ENCODE assay signal across 8 mouse cellular contexts in genomic region chr8:90828181-90828986, GRCm38 (mm10). TPM values are rescaled to one million over a fixed set of nuclear protein-coding genes. Genes with fewer than 3 reads are reported as not detected.
DNase-seq lines count a peak whose midpoint lies in the region; ATAC-seq lines count a peak whose summit lies in the region.

Gene Chd9, plus strand, starts transcription at chr8:90828352.

- ATAC-seq in hindbrain, embryonic 13.5 days (ENCODE audit: low FRiP score) = peak; percentile 93

- no peaks in the 10 kb centered on the region for H3K9me3 ChIP-seq in hindbrain, embryonic 13.5 days

- H3K36me3 ChIP-seq in hindbrain, embryonic 13.5 days = no peaks in the 10 kb centered on the region

- H3K27me3 ChIP-seq in hindbrain, embryonic 13.5 days = no peaks in the 10 kb centered on the region

- peak within 1 kb of the TSS; percentile 82 for H3K4me2 ChIP-seq in hindbrain, embryonic 13.5 days

- WGBS in hindbrain, embryonic 13.5 days = under 1% methylated on average over 38 of the region's 39 CpGs

- peak; percentile 96 for DNase-seq in NIH3T3 (ENCODE audit: low read depth)
- peak; percentile 98 to 99 for DNase-seq in cerebellum, postnatal 10 days
- peak; percentile 89 to 98 for DNase-seq in frontal cortex, postnatal 14 days (ENCODE audit: low spot score in 2 of 2)
- DNase-seq in layer of hippocampus, postnatal 25 days (ENCODE audit: extremely low spot score in 1 of 2, low spot score in 1 of 2) = peak; percentile 99 to 100
- DNase-seq in lung, postnatal 25 days (ENCODE audit: low spot score) = peak; percentile 95
- DNase-seq in retina, embryonic 14.5 days (ENCODE audit: low spot score) = peak; percentile 96
- DNase-seq in thymus, postnatal 4 days = peak; percentile 99

- peaks cover 35% of the 10 kb centered on the region for H3K4me1 ChIP-seq in hindbrain, embryonic 13.5 days (replicated peaks)

- H3K27ac ChIP-seq in hindbrain, embryonic 13.5 days = peak within 1 kb of the TSS; percentile 84

- H3K4me3 ChIP-seq in hindbrain, embryonic 13.5 days = peak within 1 kb of the TSS; percentile 52

- peak within 1 kb of the TSS; percentile 78 for H3K9ac ChIP-seq in hindbrain, embryonic 13.5 days

RNA-seq across cellular contexts. Expression of gene Chd9, which starts in this region (rescaled TPM):
- 76.4 and 89.0 TPM in 2 replicates for polyA plus RNA-seq in hindbrain, embryonic 13.5 days (2015; fragmentation: Nextera tagmentation; extraction: Ambion mirVana)
- total RNA-seq in layer of hippocampus, postnatal 25 days (2021) = 100 to 1,000 TPM; 236 to 287 TPM

Comparison
In these comparisons a context has a peak if more than half of its experiments do, and no peak if none do; other contexts are left out.
1. Peak in every context shown above with its lines: DNase-seq, ATAC-seq, H3K4me3 ChIP-seq and H3K27ac ChIP-seq.